Mouse (Mus musculus): ENCODE results near the gene Hrc.

DNA sequence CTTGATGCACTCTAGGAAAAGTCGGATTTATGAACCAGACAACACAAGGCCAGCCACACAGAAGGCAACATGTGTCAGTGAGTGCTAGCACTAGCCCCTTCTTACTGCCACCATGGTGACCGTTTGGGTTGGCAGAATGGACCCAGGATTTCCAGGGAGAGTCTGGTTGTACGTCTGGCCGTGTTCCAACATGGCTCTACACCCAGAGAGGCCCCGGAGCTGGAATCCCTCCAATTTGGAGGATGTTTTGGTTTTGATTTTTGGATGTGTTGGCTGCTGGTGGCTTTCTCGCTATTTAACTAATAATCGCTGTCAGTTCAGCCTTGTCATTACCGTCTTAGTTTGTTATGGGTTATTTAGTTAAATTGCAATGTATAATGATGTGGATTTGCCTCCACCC is 32.5 kb upstream of the Hrc start:
- TF ChIP-seq POLR2A (IDR thresholded peaks at IDR 0.05; ENCODE audit: control insufficient read depth, extremely low read depth, insufficient read depth, low read length, poor library complexity) = no peak
- no peak for TF ChIP-seq CTCF (IDR thresholded peaks at IDR 0.05; ENCODE audit: borderline replicate concordance, control insufficient read depth, extremely low read depth, insufficient read depth, low read length, poor library complexity)

Data from thymus, adult 2 months (tissue).